Mouse (Mus musculus) inflammation-experienced regulatory T-cells, adult 6 months (primary cell): ENCODE results near the gene Cercam. TPM values are rescaled to one million over a fixed set of nuclear protein-coding genes. Genes with fewer than 3 reads are reported as not detected.
"Not testable (repeated sequence)": the region's sequence is repeated elsewhere in the genome, so short reads cannot be mapped to it uniquely, and the experiment has no call there.

Experiments used
- ATAC-seq: one replicate; pipeline ENCODE4 v1.8.0; 2017
- polyA plus RNA-seq, 3 experiments: library from polyadenylated mRNA; unstranded; fragments of 100-300 nt; shearing (Covaris generic); gene quantifications; one replicate each; pipeline ENCODE4 v1.2.1; 2017

The Cercam gene
- polyA plus RNA-seq, 3 experiments from 2014 or later = 0.46 to 3.9 (median 0.59) TPM

- no peak for ATAC-seq
Measured at GRCm38 (mm10) chr2:29898081-29898480, 29.1 kb downstream of the Cercam start.

DNA sequence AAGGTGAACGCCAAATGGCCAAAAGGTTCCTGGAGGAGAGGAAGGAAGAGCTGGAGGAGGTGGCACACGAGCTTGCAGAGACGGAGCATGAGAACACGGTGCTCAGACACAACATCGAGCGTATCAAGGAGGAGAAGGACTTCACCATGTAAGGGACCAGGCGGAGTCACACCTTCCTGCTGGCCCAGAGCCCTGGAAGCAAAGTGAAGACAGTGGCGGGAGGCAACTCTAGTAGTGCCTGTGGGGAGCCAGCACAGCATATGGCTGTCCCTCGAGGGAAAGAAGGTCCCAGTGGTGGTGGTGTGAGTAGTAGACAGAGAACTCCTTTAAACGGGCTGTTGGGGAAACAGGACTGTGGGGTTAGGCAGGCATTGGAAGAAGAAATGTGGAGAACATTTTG is 33.2 kb downstream of the Cercam start:
- no peak for ATAC-seq

DNA sequence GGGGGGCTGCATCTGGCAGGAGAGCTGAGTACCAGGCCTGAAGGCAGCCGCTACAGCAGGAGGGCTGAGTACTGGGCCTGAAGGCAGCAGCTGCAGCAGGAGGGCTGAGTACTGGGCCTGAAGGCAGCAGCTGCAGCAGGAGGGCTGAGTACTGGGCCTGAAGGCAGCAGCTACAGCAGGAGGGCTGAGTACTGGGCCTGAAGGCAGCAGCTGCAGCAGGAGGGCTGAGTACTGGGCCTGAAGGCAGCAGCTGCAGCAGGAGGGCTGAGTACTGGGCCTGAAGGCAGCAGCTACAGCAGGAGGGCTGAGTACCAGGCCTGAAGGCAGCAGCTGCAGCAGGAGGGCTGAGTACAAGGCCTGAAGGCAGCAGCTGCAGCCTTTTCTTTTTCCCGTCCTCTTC is 39.2 kb downstream of the Cercam start:
- ATAC-seq = not testable (repeated sequence)

- ATAC-seq = no peak
Measured at GRCm38 (mm10) chr2:29910042-29910441, 41.1 kb downstream of the Cercam start.

- ATAC-seq = no peak
Measured at GRCm38 (mm10) chr2:29917621-29918020, 48.7 kb downstream of the Cercam start.

GRCm38 (mm10) chr2:29922011-29922410 is 53.0 kb downstream of the Cercam start:
- ATAC-seq = no peak

DNA sequence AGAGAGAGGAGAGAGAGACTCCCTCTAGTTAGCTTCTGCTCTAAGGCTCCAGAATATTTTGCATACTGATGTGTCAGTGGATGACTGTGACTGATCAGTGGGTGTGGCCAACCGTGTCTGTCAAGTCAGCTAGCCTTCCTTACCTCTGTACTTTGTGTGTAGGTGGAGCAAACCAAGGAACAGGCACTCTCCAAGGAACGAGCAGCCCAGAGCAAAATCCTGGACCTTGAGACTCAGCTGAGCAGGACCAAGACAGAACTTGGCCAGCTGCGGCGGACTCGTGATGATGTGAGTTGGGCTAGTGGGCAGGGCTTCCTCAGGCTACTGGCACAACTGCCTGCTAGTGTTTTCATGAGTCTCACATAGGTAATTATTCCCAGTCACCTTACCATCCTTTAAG is 57.6 kb downstream of the Cercam start:
- ATAC-seq = no peak

- ATAC-seq = no peak
Measured at GRCm38 (mm10) chr2:29930506-29930905, 61.5 kb downstream of the Cercam start.

GRCm38 (mm10) chr2:29931194-29931593 is 62.2 kb downstream of the Cercam start:
- no peak for ATAC-seq

Other genes starting within 250 kb of the Cercam start
- gene Rapgef1, start 249.4 kb upstream of the Cercam start, polyA plus RNA-seq = 10 to 100 TPM; 26.4 to 37.9 (median 29.7) TPM
- gene Gm13420, start 117.5 kb upstream of the Cercam start, polyA plus RNA-seq = not detected
- gene Gm13547, start 109.9 kb upstream of the Cercam start, polyA plus RNA-seq = not detected
- 1 to 10 TPM; 4.6 to 9.7 (median 7.0) TPM for gene Coq4, start 81.7 kb upstream of the Cercam start, polyA plus RNA-seq
- 10 to 100 TPM; 21.5 to 28.8 (median 24.7) TPM for gene Trub2, start 80.7 kb upstream of the Cercam start, polyA plus RNA-seq
- gene Slc27a4, start 66.5 kb upstream of the Cercam start, polyA plus RNA-seq = 1 to 10 TPM; 1.2 to 3.7 (median 2.3) TPM
- 10 to 100 TPM; 18.3 to 22.8 (median 22.5) TPM for gene Urm1, start 49.1 kb upstream of the Cercam start, polyA plus RNA-seq
- 10 to 100 TPM; 47.8 to 56.0 (median 52.8) TPM for gene Odf2, start 20.1 kb downstream of the Cercam start, polyA plus RNA-seq
- 10 to 100 TPM; 43.0 to 70.2 (median 66.3) TPM for gene Gle1, start 66.3 kb downstream of the Cercam start, polyA plus RNA-seq
- 10 to 100 TPM; 69.9 to 81.0 (median 75.6) TPM for gene Sptan1, start 96.4 kb downstream of the Cercam start, polyA plus RNA-seq
- gene Wdr34, start 179.7 kb downstream of the Cercam start, polyA plus RNA-seq = 1 to 10 TPM in 2 of 3 experiments, under 1 TPM in 1; 0.59 to 2.1 (median 1.1) TPM
- gene Set, start 188.2 kb downstream of the Cercam start, polyA plus RNA-seq = 100 to 1,000 TPM; 374 to 393 (median 380) TPM
- gene Pkn3, start 208.5 kb downstream of the Cercam start, polyA plus RNA-seq = under 1 TPM; 0.59 to 0.91 (median 0.71) TPM
- 10 to 100 TPM; 30.9 to 38.9 (median 31.7) TPM for gene Zdhhc12, start 224.5 kb downstream of the Cercam start, polyA plus RNA-seq